Mouse (Mus musculus) testis, adult 2 months (tissue): ENCODE data around the gene Kcnb1.

Experiments
- CTCF ChIP-seq: fragments of 200-500 bp; IDR thresholded peaks from 2 replicates; pipeline ENCODE4 v1.5.1; 2012; ENCODE audit warnings: low read depth, mild to moderate bottlenecking, inconsistent platforms, low read length, moderate library complexity; ENCODE audit not compliant: control insufficient read depth, insufficient read depth, insufficient replicate concordance
- POLR2A ChIP-seq: fragments of 200-500 bp; IDR thresholded peaks from 2 replicates; pipeline ENCODE4 v1.6.1; 2012; ENCODE audit warnings: low read depth, mild to moderate bottlenecking, inconsistent platforms, low read length, moderate library complexity; ENCODE audit not compliant: control insufficient read depth

GRCm38 (mm10) chr2:167127404-167127803, 62.6 kb downstream of the Kcnb1 start:
- TF ChIP-seq CTCF (no peak), POLR2A (no peak)
